Mouse (Mus musculus): ENCODE results near the gene Gm45717. TPM values are rescaled to one million over a fixed set of nuclear protein-coding genes. Genes with fewer than 3 reads are reported as not detected.
A peak's percentile ranks its signal among the peaks of the same experiment; 100 is the strongest.

Gene Gm45717
- polyA plus RNA-seq, 1 experiment = not detected

DNA sequence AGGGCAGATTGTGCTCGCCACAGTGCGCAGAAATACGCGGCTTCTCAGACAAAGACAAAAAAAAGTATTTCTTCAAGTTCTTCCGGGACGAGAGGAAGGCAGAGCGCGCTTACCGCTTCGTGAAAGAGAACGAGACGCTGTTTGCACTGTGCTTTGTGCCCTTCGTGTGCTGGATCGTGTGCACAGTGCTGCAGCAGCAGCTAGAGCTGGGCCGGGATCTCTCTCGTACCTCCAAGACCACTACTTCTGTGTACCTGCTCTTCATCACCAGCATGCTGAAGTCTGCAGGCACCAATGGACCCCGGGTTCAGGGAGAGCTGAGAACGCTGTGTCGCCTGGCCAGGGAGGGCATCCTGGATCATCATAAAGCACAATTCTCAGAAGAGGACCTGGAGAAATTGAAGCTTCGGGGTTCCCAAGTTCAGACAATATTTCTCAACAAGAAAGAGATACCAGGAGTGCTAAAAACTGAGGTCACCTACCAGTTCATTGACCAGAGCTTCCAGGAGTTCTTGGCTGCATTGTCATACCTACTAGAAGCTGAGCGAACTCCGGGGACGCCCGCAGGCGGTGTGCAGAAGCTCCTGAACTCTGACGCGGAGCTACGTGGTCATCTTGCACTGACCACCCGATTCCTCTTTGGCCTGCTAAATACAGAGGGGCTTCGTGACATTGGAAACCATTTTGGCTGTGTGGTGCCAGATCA lies 32.5 kb downstream of the Gm45717 start:
- H3K27me3 ChIP-seq (replicated peaks; ENCODE audit: control insufficient read depth, insufficient read depth, low read length) = no peaks in the 10 kb centered on the region
- peak overlapping the region; percentile 42 for H3K4me3 ChIP-seq (ENCODE audit: insufficient read depth, low read depth, low read length)
- peak; percentile 54 for DNase-seq
- TF ChIP-seq POLR2A (IDR thresholded peaks at IDR 0.05; ENCODE audit: low read depth, low read length) = no peak
- no peak for TF ChIP-seq CTCF (conservative IDR thresholded peaks at IDR 0.05; ENCODE audit: insufficient read depth, insufficient read length, low read depth, low read length)
- H3K4me1 ChIP-seq (ENCODE audit: control insufficient read depth, insufficient read depth, low read length) = peaks cover 21% of the 10 kb centered on the region
- WGBS = 13% methylated on average over 30 of the region's 30 CpGs
- H3K36me3 ChIP-seq (ENCODE audit: control insufficient read depth, insufficient read depth, low read length) = no peaks in the 10 kb centered on the region
- H3K27ac ChIP-seq (ENCODE audit: insufficient read depth, low read depth, low read length) = peak overlapping the region; percentile 33

DNA sequence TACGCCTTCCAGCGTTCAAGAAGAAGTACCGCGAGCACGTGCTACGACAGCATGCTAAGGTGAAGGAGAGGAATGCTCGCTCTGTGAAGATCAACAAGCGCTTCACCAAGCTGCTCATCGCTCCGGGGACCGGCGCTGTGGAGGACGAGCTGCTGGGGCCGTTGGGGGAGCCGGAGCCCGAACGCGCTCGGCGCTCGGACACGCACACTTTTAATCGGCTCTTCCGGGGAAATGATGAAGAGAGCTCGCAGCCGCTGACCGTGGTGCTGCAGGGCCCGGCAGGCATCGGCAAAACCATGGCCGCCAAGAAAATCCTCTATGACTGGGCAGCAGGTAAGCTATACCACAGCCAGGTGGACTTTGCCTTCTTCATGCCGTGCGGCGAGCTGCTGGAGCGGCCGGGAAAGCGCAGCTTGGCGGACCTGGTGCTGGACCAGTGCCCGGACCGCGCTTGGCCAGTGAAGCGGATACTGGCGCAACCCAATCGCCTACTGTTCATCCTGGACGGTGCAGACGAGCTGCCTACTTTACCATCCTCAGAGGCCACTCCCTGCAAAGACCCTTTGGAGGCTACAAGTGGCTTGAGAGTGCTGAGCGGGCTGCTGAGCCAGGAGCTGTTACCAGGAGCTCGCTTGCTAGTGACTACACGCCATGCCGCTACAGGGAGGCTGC lies 33.2 kb downstream of the Gm45717 start:
- DNase-seq = peak; percentile 96
- Histone ChIP-seq H3K27ac (ENCODE audit: insufficient read depth, low read depth, low read length) (peak overlapping the region; percentile 33), H3K4me3 (ENCODE audit: insufficient read depth, low read depth, low read length) (peak overlapping the region; percentile 42), H3K27me3 (replicated peaks; ENCODE audit: control insufficient read depth, insufficient read depth, low read length) (no peaks in the 10 kb centered on the region), H3K4me1 (ENCODE audit: control insufficient read depth, insufficient read depth, low read length) (peaks cover 21% of the 10 kb centered on the region), H3K36me3 (ENCODE audit: control insufficient read depth, insufficient read depth, low read length) (no peaks in the 10 kb centered on the region)
- TF ChIP-seq POLR2A (IDR thresholded peaks at IDR 0.05; ENCODE audit: low read depth, low read length) (no peak), CTCF (conservative IDR thresholded peaks at IDR 0.05; ENCODE audit: insufficient read depth, insufficient read length, low read depth, low read length) (peak; percentile 31)
- under 1% methylated on average over 49 of the region's 49 CpGs for WGBS

GRCm38 (mm10) chr7:140921225-140921975 lies 34.3 kb downstream of the Gm45717 start:
- no peaks in the 10 kb centered on the region for H3K27me3 ChIP-seq (replicated peaks; ENCODE audit: control insufficient read depth, insufficient read depth, low read length)
- no peaks in the 10 kb centered on the region for H3K36me3 ChIP-seq (ENCODE audit: control insufficient read depth, insufficient read depth, low read length)
- peaks cover 18% of the 10 kb centered on the region for H3K4me1 ChIP-seq (ENCODE audit: control insufficient read depth, insufficient read depth, low read length)
- no peak overlapping the region for H3K27ac ChIP-seq (ENCODE audit: insufficient read depth, low read depth, low read length)
- WGBS = 25% methylated on average over 22 of the region's 22 CpGs
- TF ChIP-seq CTCF (conservative IDR thresholded peaks at IDR 0.05; ENCODE audit: insufficient read depth, insufficient read length, low read depth, low read length) = no peak
- no peak for TF ChIP-seq POLR2A (IDR thresholded peaks at IDR 0.05; ENCODE audit: low read depth, low read length)
- DNase-seq = peak; percentile 66
- no peak overlapping the region for H3K4me3 ChIP-seq (ENCODE audit: insufficient read depth, low read depth, low read length)

DNA sequence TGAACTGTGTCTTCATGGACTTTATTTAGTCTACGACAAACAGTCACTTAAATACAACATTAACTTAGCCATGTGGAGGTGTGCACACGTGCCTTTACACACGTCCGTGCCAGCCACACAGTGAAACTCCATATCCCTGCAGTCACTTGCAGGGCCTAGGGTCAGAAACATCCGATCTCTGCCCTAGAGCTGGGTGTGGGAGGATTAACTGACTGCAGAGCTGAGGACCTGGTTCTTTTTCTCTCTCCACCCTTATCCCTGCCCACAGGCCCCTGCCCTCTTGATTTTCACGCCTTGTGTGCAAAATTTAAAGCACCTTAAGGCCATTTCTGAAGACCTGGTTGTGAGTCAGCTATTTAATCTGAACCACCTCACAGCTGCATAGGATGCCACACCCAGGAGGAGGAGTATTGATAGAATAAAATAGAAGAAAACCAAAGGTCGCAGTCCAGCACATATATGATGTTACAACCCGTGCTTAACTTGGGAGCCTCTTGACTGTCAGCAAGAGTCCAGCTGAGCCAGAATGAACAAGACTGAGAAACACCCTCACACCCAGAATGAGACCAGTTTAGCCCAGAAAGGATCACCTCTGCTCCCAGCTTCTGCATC lies 35.2 kb downstream of the Gm45717 start, which contains the start of gene Nlrp6:
Gene Nlrp6 (plus strand): TSS at position 485 of the 612 bp plus-strand sequence.
- WGBS = 78% methylated on average over 8 of the region's 8 CpGs
- peaks cover 13% of the 10 kb centered on the region for H3K4me1 ChIP-seq (ENCODE audit: control insufficient read depth, insufficient read depth, low read length)
- TF ChIP-seq CTCF (conservative IDR thresholded peaks at IDR 0.05; ENCODE audit: insufficient read depth, insufficient read length, low read depth, low read length) = no peak
- no peak for TF ChIP-seq POLR2A (IDR thresholded peaks at IDR 0.05; ENCODE audit: low read depth, low read length)
- no peak within 1 kb of the TSS for H3K27ac ChIP-seq (ENCODE audit: insufficient read depth, low read depth, low read length)
- no peaks in the 10 kb centered on the region for H3K27me3 ChIP-seq (replicated peaks; ENCODE audit: control insufficient read depth, insufficient read depth, low read length)
- H3K4me3 ChIP-seq (ENCODE audit: insufficient read depth, low read depth, low read length) = no peak within 1 kb of the TSS
- DNase-seq = no peak
- no peaks in the 10 kb centered on the region for H3K36me3 ChIP-seq (ENCODE audit: control insufficient read depth, insufficient read depth, low read length)

- Histone ChIP-seq H3K4me3 (ENCODE audit: insufficient read depth, low read depth, low read length) (no peak overlapping the region), H3K27me3 (replicated peaks; ENCODE audit: control insufficient read depth, insufficient read depth, low read length) (no peaks in the 10 kb centered on the region), H3K4me1 (ENCODE audit: control insufficient read depth, insufficient read depth, low read length) (peaks cover 13% of the 10 kb centered on the region), H3K27ac (ENCODE audit: insufficient read depth, low read depth, low read length) (no peak overlapping the region), H3K36me3 (ENCODE audit: control insufficient read depth, insufficient read depth, low read length) (no peaks in the 10 kb centered on the region)
- TF ChIP-seq POLR2A (IDR thresholded peaks at IDR 0.05; ENCODE audit: low read depth, low read length) (no peak), CTCF (conservative IDR thresholded peaks at IDR 0.05; ENCODE audit: insufficient read depth, insufficient read length, low read depth, low read length) (no peak)
- WGBS = 63% methylated on average over 4 of the region's 4 CpGs
- DNase-seq = no peak
Observed at GRCm38 (mm10) chr7:140919911-140920310, 35.8 kb downstream of the Gm45717 start.

DNA sequence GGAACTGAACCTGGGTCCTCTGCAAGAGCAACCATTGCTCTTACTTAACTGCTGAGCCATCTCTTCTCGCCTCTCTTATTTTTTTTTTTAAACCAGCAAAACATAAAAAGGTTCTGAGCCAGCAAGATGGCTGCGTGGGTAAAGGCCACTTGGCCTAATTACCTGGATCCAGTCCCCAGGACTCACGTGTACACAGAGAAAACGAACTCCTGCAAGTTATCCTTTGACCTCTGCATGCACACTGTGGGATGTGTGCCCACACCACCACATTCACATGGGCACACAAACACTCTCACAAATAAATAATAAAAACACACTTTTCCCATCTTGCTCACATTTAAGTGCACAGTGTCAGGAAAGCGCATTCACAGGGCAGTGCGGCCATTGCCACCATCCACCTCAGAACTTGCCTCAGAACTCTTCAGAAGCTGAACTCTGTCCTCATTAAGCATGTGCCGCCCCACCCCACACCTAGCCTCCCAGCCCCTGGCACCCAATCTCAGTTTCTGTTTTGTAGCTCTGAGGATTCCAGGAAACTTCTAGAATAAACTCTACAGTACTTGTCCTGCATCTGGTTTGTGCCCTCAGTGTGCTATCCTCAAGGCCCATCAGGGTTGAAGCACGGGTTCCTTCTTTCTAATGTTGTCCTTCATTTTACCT lies 41.6 kb downstream of the Gm45717 start:
- H3K27me3 ChIP-seq (replicated peaks; ENCODE audit: control insufficient read depth, insufficient read depth, low read length) = no peaks in the 10 kb centered on the region
- H3K36me3 ChIP-seq (ENCODE audit: control insufficient read depth, insufficient read depth, low read length) = no peaks in the 10 kb centered on the region
- peak; percentile 91 for DNase-seq
- peaks cover 12% of the 10 kb centered on the region; the same call in 1 of the 2 replicates for H3K4me1 ChIP-seq (ENCODE audit: control insufficient read depth, insufficient read depth, low read length)
- TF ChIP-seq CTCF (conservative IDR thresholded peaks at IDR 0.05; ENCODE audit: insufficient read depth, insufficient read length, low read depth, low read length) (no peak), POLR2A (IDR thresholded peaks at IDR 0.05; ENCODE audit: low read depth, low read length) (no peak)
- peak overlapping the region; percentile 90 for H3K27ac ChIP-seq (ENCODE audit: insufficient read depth, low read depth, low read length)
- no peak overlapping the region for H3K4me3 ChIP-seq (ENCODE audit: insufficient read depth, low read depth, low read length)
- 61% methylated on average over 8 of the region's 8 CpGs for WGBS
